Mouse (Mus musculus): Measurements from ENCODE around the gene Evi2.

The Evi2 gene

GRCm38 (mm10) chr11:79524310-79524575 lies 6.1 kb downstream of the Evi2 start:
- no peak for DNase-seq (ENCODE audit: low spot score)

GRCm38 (mm10) chr11:79523560-79524309 lies 6.7 kb downstream of the Evi2 start, which contains the start of gene Evi2b:
TSS of gene Evi2b (minus strand) at chr11:79523762.
- no peak for DNase-seq (ENCODE audit: low spot score)

- no peak for DNase-seq (ENCODE audit: low spot score)
These were observed 7.4 kb downstream of the Evi2 start for GRCm38 (mm10) chr11:79522944-79523343.

- no peak for DNase-seq (ENCODE audit: low spot score)
These were observed 8.5 kb downstream of the Evi2 start for GRCm38 (mm10) chr11:79521930-79522329.

GRCm38 (mm10) chr11:79520772-79521171 lies 9.6 kb downstream of the Evi2 start:
- no peak for DNase-seq (ENCODE audit: low spot score)

GRCm38 (mm10) chr11:79519878-79520291 lies 10.5 kb downstream of the Evi2 start:
- DNase-seq (ENCODE audit: low spot score) = no peak

- DNase-seq (ENCODE audit: low spot score) = no peak
These were observed 11.1 kb downstream of the Evi2 start for GRCm38 (mm10) chr11:79519299-79519698.

- DNase-seq (ENCODE audit: low spot score) = no peak
These were observed 14.6 kb downstream of the Evi2 start for GRCm38 (mm10) chr11:79515798-79516197.

- DNase-seq (ENCODE audit: low spot score) = no peak
These were observed 15.1 kb downstream of the Evi2 start for GRCm38 (mm10) chr11:79515331-79515730.

- DNase-seq (ENCODE audit: low spot score) = no peak
These were observed 18.4 kb downstream of the Evi2 start for GRCm38 (mm10) chr11:79511970-79512369.

GRCm38 (mm10) chr11:79504506-79504905 lies 25.9 kb downstream of the Evi2 start:
- DNase-seq (ENCODE audit: low spot score) = no peak

- no peak for DNase-seq (ENCODE audit: low spot score)
These were observed 26.5 kb downstream of the Evi2 start, which contains the start of gene Omg for GRCm38 (mm10) chr11:79503845-79504244. TSS of gene Omg (minus strand) at chr11:79504084.

GRCm38 (mm10) chr11:79502917-79503316 lies 27.5 kb downstream of the Evi2 start:
- DNase-seq (ENCODE audit: low spot score) = no peak

- no peak for DNase-seq (ENCODE audit: low spot score)
These were observed 35.2 kb downstream of the Evi2 start for GRCm38 (mm10) chr11:79494976-79495800.

- no peak for DNase-seq (ENCODE audit: low spot score)
These were observed 45.7 kb downstream of the Evi2 start for GRCm38 (mm10) chr11:79484721-79485120.

GRCm38 (mm10) chr11:79483876-79484528 lies 46.4 kb downstream of the Evi2 start:
- no peak for DNase-seq (ENCODE audit: low spot score)

- no peak for DNase-seq (ENCODE audit: low spot score)
These were observed 47.0 kb downstream of the Evi2 start for GRCm38 (mm10) chr11:79483392-79483791.

- DNase-seq (ENCODE audit: low spot score) = no peak
These were observed 62.3 kb downstream of the Evi2 start for GRCm38 (mm10) chr11:79468097-79468496.

Data from c-Kit-positive CD71-positive TER-119-positive erythroid progenitor cells, embryonic 14.5 days (primary cell).